Mouse (Mus musculus) forebrain, postnatal 0 days (tissue): ENCODE measurements at regions not wholly inside any gene's neighbourhood (a gene's known extent, or its start where the extent isn't known, plus 50 kb on each side); places are given as distances from the start of the nearest gene placed in this dataset.

Experiments
- ATAC-seq: fragments of 200-750 bp; cut with Nextera tagmentation; 2 replicates; pipeline ENCODE4 v1.8.0; 2017; ENCODE audit warnings: mild to moderate bottlenecking, moderate library complexity
- DNase-seq: peaks from one replicate; pipeline ENCODE4 v3.0.0-alpha.2; 2015
- H3K27ac ChIP-seq: fragments of 300-500 bp; sonication (generic); 2 replicates; pipeline ENCODE4 v1.5.1; 2014; ENCODE audit warnings: low read depth, mild to moderate bottlenecking, antibody characterized with exemption, low read length, moderate library complexity, mixed read lengths
- H3K27me3 ChIP-seq: fragments of 300-500 bp; sonication (generic); 2 replicates; pipeline ENCODE4 v1.6.1; 2014; ENCODE audit warnings: mild to moderate bottlenecking, low read length, mixed read lengths; ENCODE audit not compliant: insufficient read depth
- H3K36me3 ChIP-seq: fragments of 300-500 bp; sonication (generic); 2 replicates; pipeline ENCODE4 v1.6.1; 2014; ENCODE audit warnings: mild to moderate bottlenecking, moderate library complexity; ENCODE audit not compliant: insufficient read depth
- H3K4me1 ChIP-seq: fragments of 300-500 bp; sonication (generic); 2 replicates; pipeline ENCODE4 v1.6.1; 2014; ENCODE audit warnings: antibody characterized with exemption; ENCODE audit not compliant: insufficient read depth
- H3K4me2 ChIP-seq: fragments of 300-500 bp; sonication (generic); 2 replicates; pipeline ENCODE4 v1.6.1; 2014; ENCODE audit warnings: low read depth, mild to moderate bottlenecking, moderate library complexity
- H3K4me3 ChIP-seq: fragments of 300-500 bp; sonication (generic); 2 replicates; pipeline ENCODE4 v1.5.1; 2014; ENCODE audit warnings: low read depth, low read length, mixed read lengths
- H3K9ac ChIP-seq: fragments of 300-500 bp; sonication (generic); 2 replicates; pipeline ENCODE4 v1.6.1; 2014; ENCODE audit warnings: mild to moderate bottlenecking
- H3K9me3 ChIP-seq: fragments of 300-500 bp; sonication (generic); 2 replicates; pipeline ENCODE4 v1.6.1; 2016; ENCODE audit warnings: low read length
- CTCF ChIP-seq: sonication (generic); IDR thresholded peaks from 2 replicates; pipeline ENCODE4 v1.5.1; 2016; ENCODE audit warnings: antibody characterized with exemption, control low read depth, low read depth
- WGBS: fragments of 180-500 bp; shearing (Covaris S2); extraction: QIAGEN DNeasy Blood & Tissue Kit; methylation state at CpG from one replicate; pipeline ENCODE4 v1.1.7; 2014; 5-methylcytosine and 5-hydroxymethylcytosine counted together

DNA sequence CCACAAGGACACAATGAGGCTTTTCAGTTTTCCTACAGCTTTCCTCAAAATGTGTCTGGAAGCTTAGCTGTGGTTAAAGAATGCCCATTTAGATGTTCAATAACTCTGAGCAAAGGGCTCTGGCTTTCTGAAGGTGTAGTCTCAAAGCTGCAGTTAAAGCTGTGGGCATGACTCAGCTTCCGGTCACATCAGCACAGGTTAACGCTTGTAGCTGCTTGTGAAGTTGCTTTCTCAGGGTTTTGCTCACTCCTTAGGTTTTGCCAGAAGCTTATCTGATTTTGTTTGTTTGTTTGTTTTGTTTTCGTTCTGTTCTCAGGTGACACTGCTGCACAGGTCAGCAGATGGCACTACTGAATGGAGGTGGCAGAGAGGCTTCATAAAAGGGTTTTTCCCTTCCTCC is 444.2 kb downstream of the Ets1 start:
- Histone ChIP-seq H3K36me3 (no peaks in the 10 kb centered on the region), H3K27ac (no peak overlapping the region), H3K4me1 (no peaks in the 10 kb centered on the region), H3K4me2 (no peak overlapping the region), H3K4me3 (no peak overlapping the region), H3K27me3 (no peaks in the 10 kb centered on the region), H3K9me3 (no peaks in the 10 kb centered on the region), H3K9ac (no peak overlapping the region)
- 70% methylated on average over 3 of the region's 3 CpGs for WGBS
- no peak for TF ChIP-seq CTCF
- DNase-seq (no peak), ATAC-seq (no peak)

DNA sequence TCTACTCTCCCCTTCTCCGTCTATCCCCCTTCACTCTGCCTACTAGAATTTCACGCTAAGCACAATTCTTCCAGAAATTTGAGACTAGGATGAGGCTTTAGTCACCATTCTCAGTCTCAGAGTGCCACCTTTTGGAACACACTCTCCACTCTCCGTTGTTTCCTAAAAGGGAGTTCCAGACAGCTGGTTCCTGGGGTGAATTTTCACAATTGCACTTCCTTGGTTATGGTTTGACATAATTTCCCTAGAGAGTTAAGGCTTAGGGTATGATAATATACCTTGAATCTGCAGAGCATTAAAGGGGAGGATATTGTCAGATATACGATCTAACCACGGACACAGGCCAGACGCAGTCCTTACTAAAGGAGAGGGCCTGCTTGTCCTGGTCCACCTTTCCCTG is 444.8 kb downstream of the Ets1 start:
- no peaks in the 10 kb centered on the region for H3K4me1 ChIP-seq

DNA sequence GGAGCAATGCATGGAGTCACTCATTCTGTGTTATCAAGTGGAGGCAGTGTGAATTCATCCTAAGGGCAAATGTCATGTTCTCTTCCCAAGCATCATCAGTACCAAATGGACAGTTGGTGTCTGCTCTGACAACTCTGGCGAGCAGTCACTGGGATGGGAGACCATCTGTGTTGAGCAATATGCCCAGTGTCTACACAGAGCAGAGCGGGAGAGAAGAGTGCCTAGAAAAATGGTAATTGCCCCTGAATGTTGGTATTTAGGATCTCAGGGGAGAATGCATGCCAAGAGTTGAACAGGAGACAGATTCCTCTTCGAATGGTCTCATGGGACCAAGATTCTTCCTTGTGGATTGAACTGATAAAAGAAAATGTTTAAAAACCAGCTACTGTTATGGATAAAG is 454.0 kb downstream of the Ets1 start:
- ATAC-seq = peak; percentile 90
- 65% methylated on average over 3 of the region's 3 CpGs for WGBS
- no peaks in the 10 kb centered on the region for H3K9me3 ChIP-seq
- no peaks in the 10 kb centered on the region for H3K4me1 ChIP-seq
- H3K27me3 ChIP-seq = no peaks in the 10 kb centered on the region
- no peak overlapping the region for H3K9ac ChIP-seq
- no peak for TF ChIP-seq CTCF
- no peak overlapping the region for H3K4me3 ChIP-seq
- H3K4me2 ChIP-seq = no peak overlapping the region
- peak; percentile 62 for DNase-seq
- 0 out of 2 replicates have a peak overlapping the region, but pooled peaks have one; percentile 2 for H3K27ac ChIP-seq
- H3K36me3 ChIP-seq = no peaks in the 10 kb centered on the region

More for the DNA sequence above, 444.8 kb downstream of the Ets1 start:
- ATAC-seq (peak; percentile 65), DNase-seq (peak; percentile 67)
- H3K9ac ChIP-seq = no peak overlapping the region
- H3K4me2 ChIP-seq = no peak overlapping the region
- no peaks in the 10 kb centered on the region for H3K9me3 ChIP-seq
- H3K36me3 ChIP-seq = no peaks in the 10 kb centered on the region
- H3K4me3 ChIP-seq = no peak overlapping the region
- TF ChIP-seq CTCF = peak; percentile 69
- WGBS = 64% methylated on average over 6 of the region's 6 CpGs
- H3K27me3 ChIP-seq = no peaks in the 10 kb centered on the region
- H3K27ac ChIP-seq = no peak overlapping the region

DNA sequence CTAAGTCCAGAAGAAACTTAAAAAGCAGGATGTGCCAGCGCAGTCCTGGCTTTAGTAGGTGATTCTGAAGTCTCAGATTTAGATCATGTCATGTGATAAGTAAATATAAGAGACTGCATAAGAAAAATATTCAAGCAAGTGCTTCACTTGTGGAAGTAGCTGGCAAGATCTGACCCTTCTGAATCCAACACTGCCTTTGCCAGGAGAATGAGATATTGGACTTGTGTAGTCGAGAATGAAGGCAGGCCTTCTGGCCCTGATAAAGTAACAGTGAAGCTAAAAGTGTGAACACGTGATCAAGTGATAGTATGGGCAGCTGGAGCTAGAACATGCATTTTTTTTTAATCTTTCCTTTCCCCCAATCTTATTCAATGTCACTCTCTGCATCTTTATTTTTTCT is 455.6 kb downstream of the Ets1 start:
- ATAC-seq (peak; percentile 66), DNase-seq (peak; percentile 62)
- no peak for TF ChIP-seq CTCF
- Histone ChIP-seq H3K4me1 (no peaks in the 10 kb centered on the region), H3K9me3 (no peaks in the 10 kb centered on the region), H3K4me2 (no peak overlapping the region), H3K27me3 (no peaks in the 10 kb centered on the region), H3K4me3 (no peak overlapping the region), H3K9ac (no peak overlapping the region), H3K36me3 (no peaks in the 10 kb centered on the region), H3K27ac (no peak overlapping the region)
- WGBS = 68% methylated on average over 3 of the region's 3 CpGs

DNA sequence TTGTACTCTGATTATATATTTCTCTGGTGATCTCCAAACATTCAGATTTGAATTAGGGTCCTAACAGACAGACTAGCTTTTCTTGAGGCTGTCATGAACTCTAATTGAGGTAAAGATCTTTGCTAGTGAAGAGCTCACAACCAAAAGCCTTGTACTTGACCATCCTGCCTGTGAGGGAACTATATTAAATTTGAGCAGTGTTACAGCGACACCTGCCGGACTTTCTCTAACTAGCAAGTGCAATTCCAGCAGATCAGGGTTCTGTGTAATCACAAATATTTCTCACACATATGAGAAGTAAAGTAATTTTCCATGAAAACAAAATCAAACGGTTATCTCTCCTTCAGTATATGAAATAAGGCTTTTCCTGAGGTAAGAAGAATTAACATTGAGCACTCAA is 459.6 kb downstream of the Ets1 start:
- Histone ChIP-seq H3K4me3 (no peak overlapping the region), H3K9me3 (no peaks in the 10 kb centered on the region), H3K4me2 (no peak overlapping the region), H3K27ac (no peak overlapping the region), H3K36me3 (no peaks in the 10 kb centered on the region), H3K4me1 (no peaks in the 10 kb centered on the region), H3K9ac (no peak overlapping the region), H3K27me3 (no peaks in the 10 kb centered on the region)
- DNase-seq = peak; percentile 86
- peak; percentile 85 for TF ChIP-seq CTCF
- peak; percentile 42; the same call in 1 of the 2 replicates for ATAC-seq
- WGBS = 3% methylated on average over 3 of the region's 3 CpGs

DNA sequence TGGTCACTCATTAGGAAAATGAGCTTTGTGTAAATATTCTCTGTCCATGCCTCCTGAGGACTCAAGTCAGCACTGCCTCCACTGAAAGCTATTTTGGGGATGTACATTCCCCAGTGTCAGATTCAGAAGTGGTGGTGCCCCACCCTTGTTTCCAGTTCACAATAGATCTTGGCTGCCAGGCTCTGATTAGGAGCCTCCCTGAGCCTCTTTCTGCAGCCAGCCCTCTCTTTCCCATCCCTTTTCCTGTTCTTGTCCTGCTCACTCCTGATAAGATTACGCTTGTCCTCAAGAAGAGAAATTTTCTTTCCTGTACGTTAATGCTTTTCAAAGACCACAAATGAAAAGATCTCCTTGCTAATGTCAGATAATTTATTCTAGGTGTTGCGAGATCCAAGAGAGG is 465.2 kb downstream of the Ets1 start:
- no peak overlapping the region for H3K4me2 ChIP-seq
- no peak overlapping the region for H3K9ac ChIP-seq
- no peaks in the 10 kb centered on the region for H3K27me3 ChIP-seq
- 82% methylated on average over 3 of the region's 3 CpGs for WGBS
- ATAC-seq = no peak
- H3K4me1 ChIP-seq = no peaks in the 10 kb centered on the region
- no peak for DNase-seq
- H3K9me3 ChIP-seq = no peaks in the 10 kb centered on the region
- TF ChIP-seq CTCF = no peak
- no peaks in the 10 kb centered on the region for H3K36me3 ChIP-seq
- no peak overlapping the region for H3K27ac ChIP-seq
- H3K4me3 ChIP-seq = no peak overlapping the region

DNA sequence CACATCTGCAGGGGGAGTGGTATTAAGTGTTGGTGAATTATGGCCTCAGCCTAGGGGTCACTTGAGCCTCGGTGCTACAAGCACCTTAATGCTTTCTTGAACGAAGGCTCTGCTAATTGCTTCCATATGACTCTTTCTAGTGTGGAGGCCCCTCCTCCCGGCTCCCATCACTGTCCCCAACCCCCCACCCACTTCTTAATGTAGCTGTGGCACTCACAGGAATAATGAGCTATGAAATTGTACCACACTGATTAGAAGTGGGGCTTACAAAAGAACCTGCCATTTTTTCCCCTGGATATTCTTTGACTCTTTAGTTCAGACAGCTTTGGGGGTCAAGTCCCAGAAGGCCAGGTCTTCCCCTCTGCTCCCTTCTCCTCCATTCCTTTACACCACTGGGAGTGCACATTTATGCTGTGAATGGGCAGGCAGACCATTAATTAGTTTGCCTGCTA is 468.6 kb downstream of the Ets1 start:
- DNase-seq (no peak), ATAC-seq (no peak)
- no peak for TF ChIP-seq CTCF
- H3K9me3 ChIP-seq = no peaks in the 10 kb centered on the region
- no peaks in the 10 kb centered on the region for H3K27me3 ChIP-seq
- H3K4me3 ChIP-seq = no peak overlapping the region
- no peak overlapping the region for H3K9ac ChIP-seq
- no peak overlapping the region for H3K27ac ChIP-seq
- no peaks in the 10 kb centered on the region for H3K36me3 ChIP-seq
- no peaks in the 10 kb centered on the region for H3K4me1 ChIP-seq
- H3K4me2 ChIP-seq = no peak overlapping the region
- WGBS = 4% methylated on average over 3 of the region's 3 CpGs

DNA sequence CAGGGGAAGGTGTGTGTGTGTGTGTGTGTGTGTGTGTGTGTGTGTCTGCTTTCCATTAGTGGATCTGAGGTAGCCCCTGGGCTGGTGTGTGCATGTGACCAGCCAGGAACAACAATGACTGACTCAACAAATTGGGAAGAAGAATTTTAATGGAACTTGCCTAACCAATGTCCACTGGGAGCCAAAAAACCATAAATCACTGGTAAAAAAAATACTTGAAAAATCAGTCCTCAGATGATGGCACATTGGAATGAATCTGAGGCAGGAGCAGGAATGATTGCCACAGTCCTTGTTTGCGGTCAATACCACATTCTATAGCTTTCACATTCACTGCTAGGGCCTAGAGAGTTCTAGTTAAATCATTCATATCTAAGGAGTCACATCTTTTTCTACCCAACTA is 487.8 kb downstream of the Ets1 start:
- WGBS = 100% methylated on average over 1 of the region's 1 CpGs
- no peak for ATAC-seq
- Histone ChIP-seq H3K4me2 (no peak overlapping the region), H3K36me3 (no peaks in the 10 kb centered on the region), H3K9me3 (no peaks in the 10 kb centered on the region), H3K4me1 (no peaks in the 10 kb centered on the region), H3K4me3 (no peak overlapping the region), H3K9ac (no peak overlapping the region), H3K27me3 (no peaks in the 10 kb centered on the region), H3K27ac (no peak overlapping the region)
- no peak for TF ChIP-seq CTCF
- DNase-seq = no peak
